Mouse (Mus musculus): ENCODE results near the gene Golga3. TPM values are rescaled to one million over a fixed set of nuclear protein-coding genes. Genes with fewer than 3 reads are reported as not detected.

The Golga3 gene
- polyA plus RNA-seq, 1 experiment: 13.3 TPM

GRCm38 (mm10) chr5:110216780-110217179 is 40.3 kb downstream of the Golga3 start:
- Histone ChIP-seq H3K27ac (replicated peaks; ENCODE audit: low read depth, low read length) (no peak overlapping the region), H3K4me1 (ENCODE audit: control insufficient read depth, insufficient read depth, insufficient read length, low read length) (no peaks in the 10 kb centered on the region), H3K4me3 (ENCODE audit: insufficient read depth, low read depth, low read length) (no peak overlapping the region)

DNA sequence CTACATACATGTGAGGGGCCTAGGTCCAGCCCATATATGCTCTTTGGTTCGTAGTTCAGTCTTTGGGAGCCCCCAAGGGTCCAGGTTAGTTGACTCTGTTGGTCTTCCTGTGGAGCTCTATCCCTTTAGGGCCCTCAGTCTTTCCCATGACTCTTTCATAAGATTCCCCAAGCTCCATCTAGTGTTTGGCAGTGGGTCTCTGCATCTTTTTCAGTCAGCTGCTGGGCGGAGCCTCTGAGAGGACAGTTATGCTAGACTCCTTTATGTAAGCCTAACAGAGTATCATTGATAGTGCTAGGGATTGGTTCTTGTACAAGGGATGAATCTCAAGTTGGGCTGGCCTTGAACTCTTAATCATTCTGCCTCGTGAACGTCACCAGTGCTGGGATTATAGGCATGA is 43.8 kb downstream of the Golga3 start:
- Histone ChIP-seq H3K4me1 (ENCODE audit: control insufficient read depth, insufficient read depth, insufficient read length, low read length) (no peaks in the 10 kb centered on the region), H3K4me3 (ENCODE audit: insufficient read depth, low read depth, low read length) (no peak overlapping the region), H3K27ac (replicated peaks; ENCODE audit: low read depth, low read length) (no peak overlapping the region)

- H3K4me3 ChIP-seq (ENCODE audit: insufficient read depth, low read depth, low read length): no peak overlapping the region
Observed at GRCm38 (mm10) chr5:110222757-110223156, 46.3 kb downstream of the Golga3 start.

GRCm38 (mm10) chr5:110225056-110225455 is 48.6 kb downstream of the Golga3 start:
- Histone ChIP-seq H3K4me3 (ENCODE audit: insufficient read depth, low read depth, low read length) (no peak overlapping the region), H3K27ac (replicated peaks; ENCODE audit: low read depth, low read length) (no peak overlapping the region), H3K4me1 (ENCODE audit: control insufficient read depth, insufficient read depth, insufficient read length, low read length) (peaks cover under 1% of the 10 kb centered on the region; the same call in 1 of the 2 replicates)

More at GRCm38 (mm10) chr5:110222757-110223156, 46.3 kb downstream of the Golga3 start:
- no peaks in the 10 kb centered on the region for H3K4me1 ChIP-seq (ENCODE audit: control insufficient read depth, insufficient read depth, insufficient read length, low read length)
- no peak overlapping the region for H3K27ac ChIP-seq (replicated peaks; ENCODE audit: low read depth, low read length)

DNA sequence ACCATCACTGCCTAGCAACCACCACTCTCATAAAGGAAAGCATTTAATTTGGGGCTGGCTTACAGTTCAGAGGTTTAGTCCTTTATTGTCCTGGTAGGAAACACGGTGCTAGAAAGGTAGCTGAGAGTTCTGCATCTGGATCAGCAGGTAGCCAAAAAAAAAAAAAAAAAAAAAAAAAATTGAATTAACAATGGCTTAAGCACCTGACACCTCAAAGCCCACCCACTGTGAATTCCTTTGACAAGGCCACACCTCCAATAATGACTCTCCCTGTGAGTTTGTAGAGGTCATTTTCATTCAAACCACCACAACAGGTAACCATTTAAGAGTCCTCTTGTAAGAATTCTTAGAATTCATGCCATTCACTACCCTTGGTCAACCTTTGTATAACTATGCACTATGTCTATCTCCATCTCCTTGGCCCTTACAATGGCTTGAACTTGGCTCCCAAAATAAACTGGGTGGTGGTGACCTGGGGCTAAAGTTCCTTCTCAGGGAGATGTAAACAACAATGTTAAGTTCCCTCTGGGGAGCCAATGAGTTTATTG is 50.9 kb downstream of the Golga3 start:
- Histone ChIP-seq H3K4me1 (ENCODE audit: control insufficient read depth, insufficient read depth, insufficient read length, low read length) (peaks cover 6% of the 10 kb centered on the region), H3K27ac (replicated peaks; ENCODE audit: low read depth, low read length) (no peak overlapping the region), H3K4me3 (ENCODE audit: insufficient read depth, low read depth, low read length) (no peak overlapping the region)

DNA sequence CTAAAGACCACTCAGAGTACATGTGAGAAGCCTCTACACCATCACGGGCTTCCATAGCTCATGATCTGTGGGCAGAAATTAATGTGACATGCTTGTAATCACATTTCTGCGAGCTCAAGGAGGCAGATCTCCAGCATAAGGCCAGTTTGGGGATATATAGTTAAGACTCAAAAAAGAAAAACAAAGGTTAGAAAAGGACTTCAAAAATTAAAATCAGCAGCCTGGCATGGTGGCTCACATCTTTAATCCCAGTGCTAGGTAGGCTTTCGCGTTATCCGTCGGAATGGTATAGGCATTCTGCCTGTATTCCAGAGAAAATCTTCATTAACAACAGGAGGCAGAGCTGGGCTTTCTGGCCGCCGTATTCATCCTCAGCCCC is 53.9 kb downstream of the Golga3 start:
- Histone ChIP-seq H3K4me3 (ENCODE audit: insufficient read depth, low read depth, low read length) (peak overlapping the region; percentile 89), H3K27ac (replicated peaks; ENCODE audit: low read depth, low read length) (peak overlapping the region; percentile 77), H3K4me1 (ENCODE audit: control insufficient read depth, insufficient read depth, insufficient read length, low read length) (peaks cover 8% of the 10 kb centered on the region)

DNA sequence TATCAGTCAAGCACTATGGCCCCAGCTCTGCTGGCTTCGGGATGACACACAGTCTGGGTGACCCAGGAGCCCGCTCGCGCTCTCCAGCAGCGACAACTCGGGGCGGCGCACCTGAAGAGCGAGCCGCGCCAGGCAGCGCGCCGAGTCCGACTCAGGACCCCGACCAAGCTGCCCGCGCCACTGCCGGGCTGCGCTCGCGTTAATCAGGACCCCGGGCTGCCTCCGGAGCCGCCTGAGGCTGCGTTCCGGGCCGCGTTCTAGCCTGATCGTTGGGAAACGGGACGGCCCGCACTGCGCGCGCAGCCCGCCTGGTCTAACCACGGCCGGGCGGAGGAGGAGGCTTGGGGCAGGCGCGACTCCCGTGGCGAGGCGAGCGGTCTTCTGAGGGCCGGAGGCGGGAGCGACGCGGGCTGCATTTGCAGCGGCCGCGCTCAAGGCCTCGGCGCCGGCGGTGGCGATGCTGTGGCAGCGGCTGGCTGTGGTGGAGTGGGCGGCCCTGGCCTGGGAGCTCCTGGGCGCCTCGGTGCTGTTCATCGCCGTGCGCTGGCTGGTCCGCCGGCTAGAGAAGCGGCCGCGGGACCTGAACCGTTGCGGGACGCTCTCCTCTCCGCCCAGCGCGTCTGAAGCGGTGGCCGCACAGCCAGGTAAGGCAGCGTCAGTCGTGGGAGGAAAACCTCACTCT is 54.4 kb downstream of the Golga3 start, which contains the start of gene Ankle2:
TSS of gene Ankle2 (plus strand) at position 225 of the 682 bp plus-strand sequence.
- Histone ChIP-seq H3K4me3 (ENCODE audit: insufficient read depth, low read depth, low read length) (peak within 1 kb of the TSS; percentile 89), H3K27ac (replicated peaks; ENCODE audit: low read depth, low read length) (peak within 1 kb of the TSS; percentile 77), H3K4me1 (ENCODE audit: control insufficient read depth, insufficient read depth, insufficient read length, low read length) (peaks cover 8% of the 10 kb centered on the region)

- Histone ChIP-seq H3K4me3 (ENCODE audit: insufficient read depth, low read depth, low read length) (peak overlapping the region; percentile 89), H3K4me1 (ENCODE audit: control insufficient read depth, insufficient read depth, insufficient read length, low read length) (peaks cover 8% of the 10 kb centered on the region), H3K27ac (replicated peaks; ENCODE audit: low read depth, low read length) (no peak overlapping the region)
Observed at GRCm38 (mm10) chr5:110231638-110232037, 55.1 kb downstream of the Golga3 start.

DNA sequence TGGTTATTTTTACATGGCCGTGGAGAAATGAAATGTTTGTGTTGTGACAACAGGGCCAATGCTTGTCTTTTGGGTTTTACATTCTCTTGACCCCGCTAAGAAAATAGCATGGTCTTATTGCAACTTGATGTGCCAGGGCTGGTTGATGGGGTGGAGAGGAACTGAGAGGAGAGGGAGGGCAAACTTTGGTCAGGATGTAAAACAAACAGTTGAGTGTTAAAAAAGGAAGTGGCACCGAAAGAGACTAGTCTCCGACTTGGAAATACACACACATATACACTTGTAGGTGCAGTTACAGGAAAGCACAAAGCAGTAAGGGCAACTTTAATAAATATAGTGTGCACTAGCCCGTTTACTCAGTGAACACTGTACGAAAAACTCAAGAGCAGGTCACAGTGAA is 55.8 kb downstream of the Golga3 start:
- H3K4me3 ChIP-seq (ENCODE audit: insufficient read depth, low read depth, low read length): peak overlapping the region; percentile 17
- H3K27ac ChIP-seq (replicated peaks; ENCODE audit: low read depth, low read length): no peak overlapping the region
- peaks cover 8% of the 10 kb centered on the region for H3K4me1 ChIP-seq (ENCODE audit: control insufficient read depth, insufficient read depth, insufficient read length, low read length)

GRCm38 (mm10) chr5:110244091-110244490 is 67.6 kb downstream of the Golga3 start:
- H3K27ac ChIP-seq (replicated peaks; ENCODE audit: low read depth, low read length): no peak overlapping the region
- no peaks in the 10 kb centered on the region for H3K4me1 ChIP-seq (ENCODE audit: control insufficient read depth, insufficient read depth, insufficient read length, low read length)
- H3K4me3 ChIP-seq (ENCODE audit: insufficient read depth, low read depth, low read length): no peak overlapping the region

DNA sequence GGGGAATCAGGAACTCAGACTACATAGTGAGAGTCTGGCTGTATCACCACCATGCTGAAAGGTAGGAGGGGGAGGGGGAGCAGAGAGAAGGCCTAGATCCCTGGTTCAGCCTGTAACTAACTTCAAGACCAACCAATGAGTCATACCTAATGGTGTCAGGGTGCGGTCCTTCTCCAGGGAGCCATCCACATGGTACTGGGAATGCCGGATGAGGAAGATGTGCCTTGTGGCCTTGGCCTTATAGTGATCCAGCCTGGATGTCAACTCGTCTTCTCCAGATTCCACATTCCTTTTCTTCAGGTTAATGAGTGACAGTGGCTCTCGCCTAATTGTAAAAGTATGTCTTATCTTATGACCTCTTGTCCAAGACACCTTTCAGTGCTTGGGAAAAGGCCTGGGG is 90.4 kb downstream of the Golga3 start:
- Histone ChIP-seq H3K4me1 (ENCODE audit: control insufficient read depth, insufficient read depth, insufficient read length, low read length) (peaks cover 5% of the 10 kb centered on the region), H3K4me3 (ENCODE audit: insufficient read depth, low read depth, low read length) (no peak overlapping the region), H3K27ac (replicated peaks; ENCODE audit: low read depth, low read length) (no peak overlapping the region)

GRCm38 (mm10) chr5:110269141-110270101 is 92.9 kb downstream of the Golga3 start, which contains the start of gene Pgam5:
TSS of gene Pgam5 (minus strand) at chr5:110269913.
- peak within 1 kb of the TSS; percentile 95 for H3K4me3 ChIP-seq (ENCODE audit: insufficient read depth, low read depth, low read length)
- H3K27ac ChIP-seq (replicated peaks; ENCODE audit: low read depth, low read length): 0 out of 2 replicates have a peak within 1 kb of the TSS, but pooled peaks have one; percentile 51
- peaks cover 5% of the 10 kb centered on the region for H3K4me1 ChIP-seq (ENCODE audit: control insufficient read depth, insufficient read depth, insufficient read length, low read length)

- no peak overlapping the region for H3K27ac ChIP-seq (replicated peaks; ENCODE audit: low read depth, low read length)
- no peak overlapping the region for H3K4me3 ChIP-seq (ENCODE audit: insufficient read depth, low read depth, low read length)
- peaks cover 5% of the 10 kb centered on the region for H3K4me1 ChIP-seq (ENCODE audit: control insufficient read depth, insufficient read depth, insufficient read length, low read length)
Observed at GRCm38 (mm10) chr5:110270242-110270641, 93.7 kb downstream of the Golga3 start.

DNA sequence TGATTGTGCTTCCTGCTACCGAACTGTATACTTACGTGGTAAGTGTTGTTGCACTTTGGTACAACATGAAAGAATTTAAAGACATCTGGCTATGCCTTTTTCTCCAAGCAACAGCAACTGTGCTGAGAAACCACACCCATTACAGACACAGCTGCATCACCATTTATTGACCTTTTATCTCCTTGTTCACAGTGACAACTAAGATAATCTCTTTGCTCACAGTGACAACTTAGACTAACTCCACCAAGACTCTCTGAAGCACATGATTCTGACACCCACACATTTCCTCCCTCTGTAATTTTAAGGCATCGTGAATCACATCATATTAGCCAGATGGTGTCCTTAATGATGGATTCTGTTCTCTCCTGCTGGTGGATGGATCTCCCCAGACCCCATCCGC is 97.6 kb downstream of the Golga3 start:
- Histone ChIP-seq H3K4me3 (ENCODE audit: insufficient read depth, low read depth, low read length) (no peak overlapping the region), H3K27ac (replicated peaks; ENCODE audit: low read depth, low read length) (no peak overlapping the region), H3K4me1 (ENCODE audit: control insufficient read depth, insufficient read depth, insufficient read length, low read length) (no peaks in the 10 kb centered on the region)

DNA sequence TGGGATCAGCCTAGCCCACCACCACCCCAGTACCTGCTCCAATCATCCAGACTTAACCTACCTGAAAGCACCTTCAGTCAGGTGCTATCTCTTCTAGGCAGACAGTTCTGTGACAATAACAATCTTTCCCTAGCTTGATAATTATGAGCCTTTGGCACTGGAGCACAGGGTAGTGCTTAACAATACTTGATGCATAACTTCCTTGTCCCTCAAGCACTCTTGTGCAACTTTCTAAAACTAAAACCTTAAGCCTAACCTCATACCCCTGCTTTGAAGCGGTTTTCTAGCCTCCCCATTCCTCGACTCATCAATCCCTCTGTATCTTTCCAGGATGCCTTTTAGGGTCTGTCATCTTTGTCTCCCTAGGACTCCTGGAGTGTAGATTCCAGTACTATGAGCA is 98.3 kb downstream of the Golga3 start:
- Histone ChIP-seq H3K4me1 (ENCODE audit: control insufficient read depth, insufficient read depth, insufficient read length, low read length) (no peaks in the 10 kb centered on the region), H3K4me3 (ENCODE audit: insufficient read depth, low read depth, low read length) (no peak overlapping the region), H3K27ac (replicated peaks; ENCODE audit: low read depth, low read length) (no peak overlapping the region)

All from brown adipose tissue, adult 24 weeks (tissue).